Mouse (Mus musculus): ENCODE data around the gene Itga7. TPM values are rescaled to one million over a fixed set of nuclear protein-coding genes. Genes with fewer than 3 reads are reported as not detected.

Itga7 gene
- polyA plus RNA-seq, 1 experiment, result 14.5 TPM

DNA sequence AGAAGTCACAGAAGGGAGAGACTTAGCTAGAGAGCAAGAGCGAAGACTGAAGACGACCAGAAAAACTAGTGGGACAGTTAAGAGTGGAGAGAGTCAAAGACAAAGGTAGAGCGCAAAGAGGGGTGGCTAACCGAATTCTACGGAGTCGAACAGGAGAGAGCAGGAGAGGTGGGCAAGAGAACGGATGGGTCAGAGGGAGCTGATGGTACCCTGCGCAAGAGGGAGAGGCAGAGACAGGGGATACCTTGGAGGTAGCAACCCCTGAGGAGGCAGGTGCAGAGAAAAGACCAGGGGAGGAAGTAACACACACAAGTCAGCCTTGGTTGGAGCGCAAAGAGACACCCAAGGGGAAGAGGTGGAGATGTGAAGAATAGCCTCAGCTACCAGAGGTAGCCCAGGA lies 41.4 kb upstream of the Itga7 start:
- H3K36me3 ChIP-seq (ENCODE audit: control insufficient read depth, insufficient read depth, low read length), result no peaks in the 10 kb centered on the region
- peak; percentile 30 for DNase-seq
- H3K27me3 ChIP-seq (ENCODE audit: control insufficient read depth, insufficient read depth, low read length), result peaks cover 2% of the 10 kb centered on the region; the same call in 1 of the 2 replicates
- no peak overlapping the region for H3K27ac ChIP-seq (ENCODE audit: control insufficient read depth, insufficient read depth, low read length)
- H3K4me1 ChIP-seq (replicated peaks; ENCODE audit: control insufficient read depth, insufficient read depth, low read length), result peaks cover 19% of the 10 kb centered on the region
- peak overlapping the region; percentile 51; the same call in 1 of the 2 replicates for H3K4me3 ChIP-seq (ENCODE audit: control insufficient read depth, insufficient read depth, low read length)
- no peak for TF ChIP-seq POLR2A (IDR thresholded peaks at IDR 0.05; ENCODE audit: control insufficient read depth, extremely low read depth, insufficient read depth, low read length, poor library complexity)
- no peak for TF ChIP-seq CTCF (IDR thresholded peaks at IDR 0.05; ENCODE audit: borderline replicate concordance, control insufficient read depth, extremely low read depth, insufficient read depth, low read length, poor library complexity)
- 12% methylated on average over 9 of the region's 9 CpGs for WGBS

DNA sequence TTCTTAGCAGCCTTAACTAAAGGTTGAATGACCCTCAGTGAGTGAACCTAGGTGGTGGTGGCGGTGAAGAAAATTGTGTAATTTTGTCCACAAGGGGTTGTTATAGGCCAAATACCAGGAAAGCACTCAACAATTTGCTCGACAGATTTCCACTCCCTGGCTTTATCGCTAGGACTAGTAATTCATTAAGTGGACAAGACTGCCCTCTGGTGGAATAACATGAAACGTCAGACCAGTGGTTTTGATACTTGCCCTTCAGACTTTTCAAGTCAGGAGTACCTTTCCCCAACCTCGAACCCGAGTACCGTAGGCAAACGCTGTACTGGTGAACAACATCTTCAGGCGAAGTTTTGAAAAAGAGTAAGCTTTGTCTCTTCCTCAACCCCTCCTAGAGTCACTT lies 38.2 kb upstream of the Itga7 start:
- Histone ChIP-seq H3K36me3 (ENCODE audit: control insufficient read depth, insufficient read depth, low read length) (no peaks in the 10 kb centered on the region), H3K4me1 (replicated peaks; ENCODE audit: control insufficient read depth, insufficient read depth, low read length) (peaks cover 9% of the 10 kb centered on the region), H3K27ac (ENCODE audit: control insufficient read depth, insufficient read depth, low read length) (no peak overlapping the region), H3K4me3 (ENCODE audit: control insufficient read depth, insufficient read depth, low read length) (no peak overlapping the region), H3K27me3 (ENCODE audit: control insufficient read depth, insufficient read depth, low read length) (peaks cover 2% of the 10 kb centered on the region; the same call in 1 of the 2 replicates)
- 1% methylated on average over 9 of the region's 9 CpGs for WGBS
- peak; percentile 76 for DNase-seq
- no peak for TF ChIP-seq CTCF (IDR thresholded peaks at IDR 0.05; ENCODE audit: borderline replicate concordance, control insufficient read depth, extremely low read depth, insufficient read depth, low read length, poor library complexity)
- no peak for TF ChIP-seq POLR2A (IDR thresholded peaks at IDR 0.05; ENCODE audit: control insufficient read depth, extremely low read depth, insufficient read depth, low read length, poor library complexity)

DNA sequence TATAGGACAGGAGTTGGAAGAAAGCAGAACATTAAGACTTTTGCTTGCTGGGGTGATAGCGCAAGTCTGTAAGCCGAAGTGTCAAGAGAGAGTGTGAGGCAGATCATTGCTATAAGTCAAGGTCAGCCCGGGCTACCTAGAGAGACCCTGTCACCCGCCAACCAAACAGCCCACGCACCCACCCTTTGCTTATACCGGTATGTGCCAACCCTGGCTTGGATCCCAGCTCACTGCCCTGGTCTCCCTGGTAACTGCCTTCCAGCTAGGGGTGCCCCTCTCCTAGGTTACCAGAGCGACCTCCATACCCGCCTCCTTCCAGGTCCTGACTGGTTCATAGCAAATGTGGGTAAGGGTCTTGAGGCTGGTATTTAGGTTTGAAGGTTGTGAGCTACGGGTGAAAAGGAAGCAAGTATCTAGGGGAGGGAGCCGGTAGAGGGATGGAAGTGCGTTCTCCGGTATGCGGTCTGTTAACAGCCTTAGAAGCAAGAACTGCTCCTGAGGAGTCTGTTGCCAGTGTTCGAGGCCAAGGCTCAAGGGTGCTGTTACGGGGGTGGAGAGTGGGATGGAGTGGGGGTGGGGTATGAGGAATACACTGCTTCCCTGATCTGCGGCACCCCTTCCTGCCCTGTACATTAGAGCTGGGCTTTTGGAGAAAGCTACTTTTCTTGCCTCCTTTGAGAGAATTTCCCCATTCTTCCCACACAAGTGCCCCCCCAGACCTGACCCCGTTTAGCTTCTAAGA lies 37.5 kb upstream of the Itga7 start:
- TF ChIP-seq CTCF (IDR thresholded peaks at IDR 0.05; ENCODE audit: borderline replicate concordance, control insufficient read depth, extremely low read depth, insufficient read depth, low read length, poor library complexity), result no peak
- TF ChIP-seq POLR2A (IDR thresholded peaks at IDR 0.05; ENCODE audit: control insufficient read depth, extremely low read depth, insufficient read depth, low read length, poor library complexity), result no peak
- Histone ChIP-seq H3K27ac (ENCODE audit: control insufficient read depth, insufficient read depth, low read length) (no peak overlapping the region), H3K4me3 (ENCODE audit: control insufficient read depth, insufficient read depth, low read length) (no peak overlapping the region), H3K4me1 (replicated peaks; ENCODE audit: control insufficient read depth, insufficient read depth, low read length) (peaks cover 11% of the 10 kb centered on the region), H3K27me3 (ENCODE audit: control insufficient read depth, insufficient read depth, low read length) (peaks cover 2% of the 10 kb centered on the region; the same call in 1 of the 2 replicates), H3K36me3 (ENCODE audit: control insufficient read depth, insufficient read depth, low read length) (no peaks in the 10 kb centered on the region)
- WGBS, result 13% methylated on average over 17 of the region's 17 CpGs
- no peak for DNase-seq

- no peak for DNase-seq
- 42% methylated on average over 1 of the region's 1 CpGs for WGBS
- H3K4me3 ChIP-seq (ENCODE audit: control insufficient read depth, insufficient read depth, low read length), result no peak overlapping the region
- peaks cover 2% of the 10 kb centered on the region; the same call in 1 of the 2 replicates for H3K27me3 ChIP-seq (ENCODE audit: control insufficient read depth, insufficient read depth, low read length)
- peaks cover 11% of the 10 kb centered on the region for H3K4me1 ChIP-seq (replicated peaks; ENCODE audit: control insufficient read depth, insufficient read depth, low read length)
- no peaks in the 10 kb centered on the region for H3K36me3 ChIP-seq (ENCODE audit: control insufficient read depth, insufficient read depth, low read length)
- H3K27ac ChIP-seq (ENCODE audit: control insufficient read depth, insufficient read depth, low read length), result no peak overlapping the region
- TF ChIP-seq CTCF (IDR thresholded peaks at IDR 0.05; ENCODE audit: borderline replicate concordance, control insufficient read depth, extremely low read depth, insufficient read depth, low read length, poor library complexity) (no peak), POLR2A (IDR thresholded peaks at IDR 0.05; ENCODE audit: control insufficient read depth, extremely low read depth, insufficient read depth, low read length, poor library complexity) (no peak)
These were observed 36.8 kb upstream of the Itga7 start for GRCm38 (mm10) chr10:128896807-128897206.

DNA sequence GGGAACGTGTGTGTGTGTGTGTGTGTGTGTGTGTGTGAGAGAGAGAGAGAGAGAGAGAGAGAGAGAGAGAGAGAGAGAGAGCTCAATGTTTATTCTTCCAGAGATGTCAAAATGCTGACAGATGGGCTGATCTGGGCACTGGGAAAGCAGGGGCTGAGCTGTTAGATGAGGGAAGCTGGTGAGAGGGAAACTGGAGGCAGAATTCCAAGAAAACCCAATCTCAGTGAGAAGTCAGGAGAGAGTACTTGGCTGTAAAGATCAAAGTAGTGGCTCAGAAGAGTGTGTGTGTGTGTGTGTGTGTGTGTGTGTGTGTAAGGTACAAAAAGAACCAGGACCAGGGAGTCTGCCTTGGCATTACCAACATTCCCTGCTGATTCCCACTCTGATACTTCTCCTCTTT lies 36.1 kb upstream of the Itga7 start:
- no peak for DNase-seq
- Histone ChIP-seq H3K4me1 (replicated peaks; ENCODE audit: control insufficient read depth, insufficient read depth, low read length) (peaks cover 10% of the 10 kb centered on the region), H3K27ac (ENCODE audit: control insufficient read depth, insufficient read depth, low read length) (no peak overlapping the region), H3K27me3 (ENCODE audit: control insufficient read depth, insufficient read depth, low read length) (peaks cover 2% of the 10 kb centered on the region; the same call in 1 of the 2 replicates), H3K36me3 (ENCODE audit: control insufficient read depth, insufficient read depth, low read length) (no peaks in the 10 kb centered on the region), H3K4me3 (ENCODE audit: control insufficient read depth, insufficient read depth, low read length) (no peak overlapping the region)
- 37% methylated on average over 1 of the region's 1 CpGs for WGBS
- no peak for TF ChIP-seq POLR2A (IDR thresholded peaks at IDR 0.05; ENCODE audit: control insufficient read depth, extremely low read depth, insufficient read depth, low read length, poor library complexity)
- TF ChIP-seq CTCF (IDR thresholded peaks at IDR 0.05; ENCODE audit: borderline replicate concordance, control insufficient read depth, extremely low read depth, insufficient read depth, low read length, poor library complexity), result no peak

- H3K36me3 ChIP-seq (ENCODE audit: control insufficient read depth, insufficient read depth, low read length), result no peaks in the 10 kb centered on the region
- H3K4me3 ChIP-seq (ENCODE audit: control insufficient read depth, insufficient read depth, low read length), result no peak overlapping the region
- H3K27me3 ChIP-seq (ENCODE audit: control insufficient read depth, insufficient read depth, low read length), result no peaks in the 10 kb centered on the region; the same call in 1 of the 2 replicates
- 95% methylated on average over 6 of the region's 6 CpGs for WGBS
- H3K4me1 ChIP-seq (replicated peaks; ENCODE audit: control insufficient read depth, insufficient read depth, low read length), result peaks cover 11% of the 10 kb centered on the region
- no peak for TF ChIP-seq POLR2A (IDR thresholded peaks at IDR 0.05; ENCODE audit: control insufficient read depth, extremely low read depth, insufficient read depth, low read length, poor library complexity)
- no peak overlapping the region for H3K27ac ChIP-seq (ENCODE audit: control insufficient read depth, insufficient read depth, low read length)
- DNase-seq, result no peak
These were observed 33.7 kb upstream of the Itga7 start for GRCm38 (mm10) chr10:128899759-128900490.
